Mouse (Mus musculus): ENCODE results near the gene Ccdc61.

Ccdc61 gene

DNA sequence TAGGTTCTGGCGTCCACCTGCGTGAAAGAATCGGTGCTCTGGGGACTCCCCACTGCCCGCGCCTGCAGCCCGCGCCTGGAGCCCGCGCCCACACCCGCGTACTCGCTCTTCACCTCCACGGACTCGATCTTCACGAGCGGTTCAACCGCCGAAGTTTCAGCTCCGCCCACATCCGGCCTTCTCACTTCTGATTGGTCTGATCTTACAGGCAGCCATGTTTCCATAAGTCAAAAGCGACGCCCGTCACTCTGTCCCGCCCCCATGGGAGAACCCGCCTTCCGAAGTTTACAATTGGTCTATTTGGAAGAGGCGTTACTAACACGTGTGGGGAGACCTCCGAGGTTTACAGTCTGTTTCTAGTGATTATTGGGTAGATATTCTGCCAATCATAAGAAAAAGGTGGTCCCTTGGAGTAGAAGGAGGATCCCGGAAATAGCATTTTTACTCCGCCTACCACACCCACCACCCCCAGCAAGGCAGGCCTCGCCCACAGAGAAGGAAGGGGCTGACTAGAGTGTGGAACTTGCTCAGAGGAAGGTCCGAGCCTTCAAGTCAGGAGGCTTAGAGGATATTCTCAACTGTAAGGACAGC, at the start of gene Ccdc61:
Gene Ccdc61, minus strand, starts transcription at position 175 of the 591 bp plus-strand sequence.
- peak; percentile 89 for DNase-seq (ENCODE audit: low spot score)

DNA sequence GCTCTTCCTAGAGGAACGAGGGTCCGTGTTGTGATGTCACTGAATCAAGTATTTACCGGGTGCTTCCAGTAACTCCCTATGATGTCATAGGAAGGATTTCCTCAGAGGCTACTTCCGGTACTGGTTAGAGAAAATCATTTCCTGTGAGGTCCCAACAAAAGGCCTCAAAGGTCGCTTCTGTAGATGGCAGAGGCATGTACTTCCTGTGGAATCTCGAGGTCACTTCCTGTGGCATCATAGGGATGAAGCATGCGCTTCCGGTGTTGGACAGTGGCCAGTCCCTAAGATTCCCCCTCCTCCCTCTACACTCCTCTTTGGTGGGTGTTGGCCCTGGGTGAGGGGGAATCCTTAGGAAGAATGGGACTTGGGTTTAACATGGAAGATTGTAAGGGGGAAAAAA, 49.2 kb upstream of the Ccdc61 start:
- no peak for DNase-seq (ENCODE audit: low spot score)

DNA sequence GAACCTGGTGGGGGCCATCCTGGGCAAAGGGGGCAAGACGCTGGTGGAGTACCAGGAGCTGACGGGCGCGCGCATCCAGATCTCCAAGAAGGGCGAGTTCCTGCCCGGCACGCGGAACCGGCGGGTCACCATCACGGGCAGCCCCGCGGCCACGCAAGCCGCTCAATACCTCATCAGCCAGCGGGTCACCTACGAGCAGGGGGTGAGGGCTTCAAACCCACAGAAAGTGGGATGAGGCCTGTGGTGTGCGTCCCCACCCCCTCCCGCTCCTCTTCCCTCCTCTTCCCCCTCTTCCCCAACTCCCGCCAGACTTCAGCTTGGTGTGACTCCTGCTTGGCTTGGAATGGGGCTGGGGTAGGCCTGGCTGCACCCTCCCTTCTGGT, 48.2 kb upstream of the Ccdc61 start:
- DNase-seq (ENCODE audit: low spot score), result no peak

DNA sequence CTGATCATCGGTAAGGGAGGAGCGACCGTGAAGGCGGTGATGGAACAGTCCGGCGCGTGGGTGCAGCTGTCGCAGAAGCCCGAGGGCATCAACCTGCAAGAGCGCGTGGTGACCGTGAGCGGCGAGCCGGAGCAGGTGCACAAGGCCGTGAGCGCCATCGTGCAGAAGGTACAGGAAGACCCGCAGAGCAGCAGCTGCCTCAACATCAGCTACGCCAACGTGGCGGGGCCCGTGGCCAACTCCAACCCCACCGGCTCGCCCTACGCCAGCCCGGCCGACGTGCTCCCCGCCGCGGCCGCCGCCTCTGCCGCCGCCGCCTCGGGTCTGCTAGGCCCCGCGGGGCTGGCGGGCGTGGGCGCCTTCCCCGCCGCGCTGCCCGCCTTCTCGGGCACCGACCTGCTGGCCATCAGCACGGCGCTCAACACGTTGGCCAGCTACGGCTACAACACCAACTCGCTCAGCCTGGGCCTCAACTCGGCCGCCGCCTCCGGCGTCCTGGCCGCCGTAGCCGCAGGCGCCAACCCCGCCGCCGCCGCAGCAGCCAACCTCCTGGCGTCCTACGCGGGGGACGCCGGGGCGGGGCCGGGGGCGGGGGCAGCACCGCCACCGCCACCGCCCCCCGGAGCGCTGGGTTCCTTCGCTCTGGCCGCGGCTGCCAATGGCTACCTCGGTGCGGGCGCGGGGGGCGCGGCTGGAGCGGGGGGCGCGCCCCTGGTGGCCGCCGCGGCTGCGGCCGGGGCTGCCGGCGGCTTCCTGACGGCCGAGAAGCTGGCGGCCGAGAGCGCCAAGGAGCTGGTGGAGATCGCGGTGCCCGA, 47.6 kb upstream of the Ccdc61 start:
- no peak for DNase-seq (ENCODE audit: low spot score)

DNA sequence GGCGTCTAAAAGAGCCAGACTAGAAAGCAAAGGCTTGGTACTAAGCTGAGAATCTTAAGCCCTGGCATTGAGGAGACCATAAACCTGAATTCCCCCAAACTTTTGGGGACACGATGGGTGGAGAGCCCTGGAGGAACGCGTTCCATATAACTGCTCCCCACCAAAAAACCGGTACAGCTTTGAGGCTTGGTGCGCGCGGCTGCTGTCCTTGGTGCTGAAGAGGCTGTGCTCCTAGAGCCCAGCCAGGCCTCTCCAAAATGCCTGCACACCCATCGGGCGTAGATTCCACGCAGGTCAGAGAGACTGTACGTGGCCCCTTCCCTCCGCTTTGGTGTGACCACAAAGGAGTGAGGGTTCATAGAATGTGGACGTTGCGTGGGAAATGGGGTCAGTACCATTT, 41.2 kb upstream of the Ccdc61 start:
- no peak for DNase-seq (ENCODE audit: low spot score)

DNA sequence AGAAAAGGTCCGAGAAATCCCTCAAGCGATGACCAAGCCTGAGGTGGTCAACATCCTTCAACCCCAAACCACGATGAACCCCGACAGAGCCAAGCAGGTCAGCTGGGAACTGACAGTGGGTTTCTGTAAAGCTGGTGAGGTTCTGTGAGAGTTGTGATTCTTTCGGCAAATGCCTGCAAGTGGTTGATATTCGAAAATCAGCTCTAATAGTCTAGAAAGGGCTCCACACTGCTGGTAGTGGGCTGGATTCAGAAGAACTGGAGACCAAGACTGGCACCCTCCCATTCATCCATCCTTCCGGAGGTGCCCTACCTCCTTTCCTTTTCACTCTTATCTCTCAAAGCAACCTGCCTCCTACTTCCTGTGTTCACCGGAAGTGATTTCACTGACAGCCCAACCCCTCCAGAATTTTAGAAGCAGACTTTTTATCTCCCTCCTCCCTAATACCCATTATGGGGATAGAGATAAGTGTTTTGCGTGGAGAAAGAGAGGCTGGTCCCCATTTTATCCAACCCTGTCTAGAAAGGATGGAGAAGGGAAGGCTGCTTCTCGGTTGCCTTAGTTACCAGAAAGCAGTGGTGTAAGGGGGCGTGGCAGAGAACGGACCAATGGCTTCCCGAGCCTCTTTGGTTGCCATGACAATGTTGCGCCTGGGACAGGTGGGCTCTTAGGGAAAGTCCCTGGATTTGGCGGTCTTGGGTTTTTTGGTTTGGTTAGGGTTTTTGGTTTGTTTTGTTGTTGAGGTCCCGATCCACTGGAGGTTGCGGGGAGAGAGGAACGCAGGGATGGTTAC, 40.5 kb upstream of the Ccdc61 start:
- no peak for DNase-seq (ENCODE audit: low spot score)

DNA sequence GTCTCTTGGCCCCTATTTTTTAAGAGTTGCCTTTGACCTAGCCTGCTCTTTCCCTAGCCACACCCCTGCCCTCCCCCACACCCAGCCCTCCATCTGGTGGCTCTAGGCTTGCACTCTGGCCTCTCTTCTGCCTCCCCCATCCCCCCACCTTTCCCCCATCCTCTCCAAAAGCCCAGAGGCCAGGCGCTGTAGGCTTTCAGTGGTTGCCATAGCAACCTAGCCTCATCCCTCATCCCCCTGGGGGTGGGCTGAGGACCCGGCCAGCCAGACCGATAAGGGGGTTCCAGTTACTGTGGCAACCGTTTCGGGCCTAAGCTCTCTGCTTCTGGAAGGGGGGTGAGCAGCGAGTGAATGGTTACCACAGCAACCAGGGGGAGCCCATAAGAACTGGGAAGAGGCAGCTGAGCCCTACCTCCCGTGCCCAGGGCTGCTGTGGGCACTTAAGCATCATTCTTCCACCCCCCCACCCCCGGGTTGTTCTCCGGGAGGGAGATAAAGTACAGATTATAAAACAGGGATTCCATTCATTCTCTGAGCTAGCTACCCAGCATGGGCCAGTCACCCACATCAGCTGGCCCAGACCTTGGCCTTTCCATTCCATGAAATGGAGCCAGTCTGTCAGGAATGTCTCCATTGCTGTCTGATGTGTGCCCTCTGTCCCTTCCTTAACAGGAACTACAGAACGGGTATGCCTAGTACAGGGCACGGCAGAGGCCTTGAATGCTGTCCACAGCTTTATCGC, 39.7 kb upstream of the Ccdc61 start:
- DNase-seq (ENCODE audit: low spot score), result no peak

DNA sequence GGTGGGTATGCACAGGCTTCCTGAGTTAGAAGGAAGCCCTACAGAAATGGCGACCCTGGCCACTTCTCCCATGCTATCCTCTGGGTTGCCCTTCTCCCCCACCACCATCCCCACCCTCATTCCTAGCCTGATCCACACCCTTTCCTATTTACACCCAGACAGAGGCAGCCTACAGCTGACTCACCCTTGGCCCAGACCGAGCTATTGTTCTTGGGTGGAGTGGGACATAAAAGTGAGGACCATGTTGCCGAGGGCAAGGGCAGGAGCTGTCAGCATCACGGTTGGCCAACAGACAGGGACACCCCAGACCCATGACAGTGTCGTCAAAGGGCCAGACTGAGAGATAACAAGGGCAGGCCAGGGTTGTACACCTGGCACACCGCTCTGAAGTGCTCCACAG, 37.9 kb upstream of the Ccdc61 start:
- DNase-seq (ENCODE audit: low spot score), result no peak

DNA sequence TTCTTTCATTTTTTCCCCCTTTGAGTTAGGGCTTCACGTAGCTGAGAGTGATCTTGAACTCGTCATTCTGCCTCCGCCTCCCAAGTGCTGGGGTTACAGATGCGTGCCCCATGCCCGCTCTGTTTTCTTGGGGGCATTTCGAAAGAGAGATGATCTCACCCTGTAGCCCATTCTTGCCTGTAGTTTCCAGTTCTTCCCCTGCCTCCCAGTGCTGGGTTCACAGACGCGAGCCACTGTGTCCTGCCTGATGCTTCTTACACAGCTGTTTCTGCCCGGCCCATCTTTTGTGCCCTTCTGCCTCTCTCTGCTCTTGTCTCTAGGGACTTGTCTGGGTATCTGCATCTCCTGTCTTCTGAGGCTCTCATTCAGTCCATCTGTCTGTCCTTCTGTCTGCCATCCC, 32.6 kb upstream of the Ccdc61 start:
- no peak for DNase-seq (ENCODE audit: low spot score)

DNA sequence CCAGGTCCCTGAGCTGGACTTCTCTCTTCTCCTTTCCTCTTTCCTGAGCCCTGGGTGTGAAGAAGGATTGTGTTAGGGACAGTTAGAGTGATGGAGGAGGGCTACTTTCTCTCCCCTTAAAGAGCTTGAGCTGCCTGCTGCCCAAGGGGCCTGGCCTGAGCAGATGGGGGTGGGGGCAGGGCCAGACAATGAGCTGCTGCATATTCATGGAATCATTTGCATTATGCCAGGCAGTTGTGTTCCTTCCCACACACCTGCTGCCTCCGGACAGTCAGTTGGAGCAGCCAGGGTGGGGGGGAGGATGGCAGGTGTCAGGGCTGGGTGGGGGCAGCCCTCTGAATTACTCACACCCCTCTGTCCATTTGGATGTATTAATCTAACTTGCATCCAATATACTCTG, 32.2 kb upstream of the Ccdc61 start:
- DNase-seq (ENCODE audit: low spot score), result no peak

DNA sequence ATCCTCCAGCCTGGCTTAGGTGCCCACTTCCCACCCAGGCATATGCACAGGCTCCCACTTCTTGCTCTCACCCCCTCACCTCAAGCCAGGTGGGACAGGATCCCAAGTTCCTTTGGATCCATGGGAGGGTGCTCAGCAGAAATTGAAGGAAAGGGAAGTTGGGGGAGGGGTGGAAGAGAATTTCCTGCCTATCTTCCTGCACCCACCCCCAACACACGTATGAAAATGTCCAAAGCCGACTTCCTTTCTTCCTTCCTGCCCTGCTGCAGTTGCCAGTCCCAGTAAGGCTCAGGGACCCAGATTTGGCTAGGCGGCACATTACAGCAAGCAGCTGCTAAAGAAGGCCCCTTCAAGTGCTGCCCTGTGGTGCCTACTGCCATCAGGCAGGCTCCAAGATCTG, 17.5 kb upstream of the Ccdc61 start:
- no peak for DNase-seq (ENCODE audit: low spot score)

DNA sequence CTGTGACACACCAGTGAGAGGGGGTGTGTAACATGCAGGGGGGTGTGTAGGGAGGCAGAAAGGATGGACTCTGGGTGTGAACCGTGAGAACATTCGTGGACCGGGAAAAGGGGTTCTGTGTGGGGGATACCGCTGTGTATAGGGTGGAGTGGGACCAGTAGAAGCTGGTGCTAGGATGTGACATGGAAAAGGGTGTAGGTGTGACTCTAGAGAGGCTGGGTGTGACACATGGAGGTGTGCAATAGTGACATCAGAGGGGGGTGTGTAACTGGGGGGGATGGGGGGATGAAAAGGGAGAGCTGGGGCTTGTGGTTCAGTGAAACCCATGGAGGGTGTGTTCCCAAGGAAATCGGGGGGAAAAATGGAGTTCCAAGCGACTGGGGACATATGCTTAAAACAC, 16.7 kb upstream of the Ccdc61 start:
- DNase-seq (ENCODE audit: low spot score), result no peak

DNA sequence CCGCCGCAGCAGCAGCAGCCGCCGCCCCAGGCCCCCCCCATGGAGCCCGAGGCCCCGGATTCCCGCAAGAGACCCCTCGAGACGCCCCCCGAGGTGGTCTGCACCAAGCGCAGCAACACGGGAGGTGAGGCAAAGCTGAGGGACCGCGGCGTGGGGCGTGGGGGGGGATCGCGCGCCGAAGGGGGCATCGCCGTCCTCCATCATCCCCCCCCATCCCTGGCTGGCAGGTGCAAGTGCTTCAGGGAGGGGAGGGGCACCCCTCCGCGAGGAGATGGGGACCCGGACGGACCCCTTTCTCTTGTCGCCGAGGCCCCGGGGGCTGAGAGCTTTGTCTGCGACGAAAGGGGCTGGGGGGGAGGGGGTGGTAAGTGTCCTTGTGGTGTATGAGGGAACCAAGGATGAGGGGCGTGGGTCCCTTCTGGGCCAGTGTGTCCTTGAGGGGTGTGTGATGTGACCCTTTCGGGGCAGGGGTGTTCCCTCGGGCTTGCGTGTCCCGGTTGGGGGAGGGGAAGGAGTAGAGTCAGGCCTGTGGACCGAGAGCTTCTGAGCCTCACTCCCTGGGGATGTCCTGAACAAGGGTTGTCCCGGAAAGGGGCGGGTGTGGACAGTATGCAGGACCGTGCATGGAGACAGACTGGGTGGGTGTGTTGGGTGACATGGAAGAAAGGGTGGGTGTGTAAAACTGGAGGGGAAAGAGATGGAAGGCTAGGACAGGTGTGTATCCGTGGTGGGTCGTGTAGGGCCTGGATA, 16.0 kb upstream of the Ccdc61 start:
- no peak for DNase-seq (ENCODE audit: low spot score)

DNA sequence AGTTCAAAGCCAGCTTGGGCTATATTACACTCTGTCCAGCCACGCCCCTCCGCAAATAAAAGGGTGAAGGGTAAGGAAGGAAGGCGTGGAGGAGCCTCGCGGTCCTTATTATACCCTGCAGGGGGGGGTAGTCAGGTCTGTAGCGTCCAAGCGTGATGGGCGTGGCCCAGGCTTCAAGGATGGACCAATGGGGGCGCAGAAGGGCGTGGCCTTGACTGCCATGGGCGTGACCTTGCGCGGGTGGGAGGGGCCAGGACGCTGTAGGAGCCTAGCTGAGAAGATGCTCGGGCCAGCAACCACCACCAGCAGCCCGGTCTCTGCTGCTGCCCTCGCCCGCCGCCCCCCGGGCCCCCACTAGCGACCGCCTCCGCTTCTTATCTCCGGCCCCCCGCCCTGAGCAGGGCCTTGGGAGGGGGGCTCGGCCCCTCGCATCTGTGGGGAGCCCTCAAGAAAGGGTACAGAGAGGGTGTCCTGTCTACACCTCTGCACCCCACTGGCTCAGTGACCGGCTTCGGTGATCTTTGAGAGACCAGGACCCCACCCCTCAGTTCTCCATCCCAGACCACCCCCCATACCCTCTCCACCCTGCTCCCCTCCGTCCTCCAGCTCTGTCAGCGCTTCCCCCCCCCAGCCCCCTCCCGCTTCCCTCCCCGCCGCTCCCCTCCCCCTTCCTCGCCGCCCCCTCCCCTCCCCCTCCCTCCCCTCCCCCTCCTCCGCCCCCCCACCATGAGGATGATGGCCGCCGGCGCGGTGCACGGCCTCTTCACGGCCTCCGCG, 15.1 kb upstream of the Ccdc61 start, which contains the start of gene Nova2:
Gene Nova2, plus strand, starts transcription at position 727 of the 777 bp plus-strand sequence.
- DNase-seq (ENCODE audit: low spot score), result peak; percentile 12

DNA sequence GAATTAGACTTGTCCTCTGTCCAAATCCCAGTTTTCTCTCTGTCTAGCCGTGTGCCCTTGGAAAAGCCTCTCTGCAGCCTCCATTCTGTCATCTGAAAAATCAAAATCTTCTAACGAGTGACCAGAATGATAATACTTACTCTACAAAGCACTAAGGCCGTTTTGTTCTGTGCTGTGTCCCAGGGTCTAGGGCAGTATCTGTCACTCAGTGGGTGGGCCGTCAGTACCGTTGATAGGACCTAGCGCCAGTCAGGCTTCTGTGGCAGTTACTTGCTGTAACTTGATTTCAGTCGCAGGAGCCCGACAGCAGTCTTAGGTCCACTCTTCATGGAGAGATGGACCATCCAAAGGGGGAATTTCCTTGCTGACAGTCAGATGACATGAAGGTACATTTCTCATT, 14.1 kb upstream of the Ccdc61 start:
- DNase-seq (ENCODE audit: low spot score), result no peak

DNA sequence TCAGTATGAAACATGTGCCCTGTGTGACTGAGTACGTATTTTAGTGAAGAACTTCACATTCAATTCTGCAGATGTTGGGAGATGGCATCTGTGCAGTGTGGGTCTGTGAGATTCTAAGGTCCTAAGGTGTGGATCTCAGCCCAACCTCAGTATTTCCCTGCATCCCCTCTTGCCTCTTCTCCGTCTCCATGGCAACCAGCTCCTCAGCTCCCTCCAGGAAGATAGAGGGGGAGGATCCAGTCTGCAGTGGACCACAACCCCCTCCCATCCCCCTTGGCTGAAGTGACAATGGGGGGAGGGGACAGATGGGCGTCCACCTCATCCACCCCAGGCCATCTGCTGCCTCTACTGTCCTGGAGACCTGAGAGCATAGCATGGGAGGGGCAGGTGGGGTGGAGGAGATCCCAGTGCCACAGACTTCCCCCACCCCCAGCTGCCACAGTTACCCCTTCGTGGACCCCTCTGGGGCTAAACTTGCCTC, 13.5 kb upstream of the Ccdc61 start:
- no peak for DNase-seq (ENCODE audit: low spot score)

DNA sequence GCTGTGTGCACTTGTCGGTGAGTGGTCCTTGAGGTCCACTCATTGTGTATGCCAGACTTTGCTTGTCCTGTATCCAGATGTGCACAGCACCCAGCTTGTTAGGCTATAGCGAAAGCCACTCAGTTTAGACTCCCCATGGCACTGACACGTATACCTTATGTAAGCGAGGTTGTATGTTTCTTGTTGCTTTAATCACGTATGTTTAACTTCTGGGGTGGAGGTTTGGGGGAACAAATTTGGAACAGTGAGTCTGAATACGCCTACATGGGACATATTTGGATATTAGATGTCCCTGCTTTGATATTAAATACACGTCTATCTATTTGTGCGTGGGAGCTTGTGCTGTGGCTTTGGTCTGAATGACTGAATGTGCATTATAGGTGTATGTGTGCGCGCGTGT, 13.1 kb upstream of the Ccdc61 start:
- DNase-seq (ENCODE audit: low spot score), result no peak

DNA sequence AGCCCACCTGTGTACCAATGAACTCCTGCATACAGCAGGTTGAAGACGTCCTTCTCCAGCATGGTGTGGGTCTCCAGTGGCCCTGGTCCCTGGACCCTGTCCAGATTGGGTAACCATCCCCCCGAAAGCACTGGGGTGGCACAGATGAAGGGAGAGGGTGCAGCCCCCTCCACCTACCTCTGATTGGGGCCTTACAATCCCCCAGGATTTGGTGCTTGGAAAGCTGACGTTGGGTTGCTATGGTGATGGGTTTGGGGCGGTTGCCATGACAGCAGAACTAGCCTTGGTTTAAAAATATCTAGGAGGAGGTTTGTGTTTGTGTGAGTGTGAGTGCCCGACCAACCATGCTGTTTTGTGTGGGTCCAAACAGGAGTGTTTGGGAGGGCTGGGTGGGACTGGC, 12.6 kb upstream of the Ccdc61 start:
- DNase-seq (ENCODE audit: low spot score), result no peak

DNA sequence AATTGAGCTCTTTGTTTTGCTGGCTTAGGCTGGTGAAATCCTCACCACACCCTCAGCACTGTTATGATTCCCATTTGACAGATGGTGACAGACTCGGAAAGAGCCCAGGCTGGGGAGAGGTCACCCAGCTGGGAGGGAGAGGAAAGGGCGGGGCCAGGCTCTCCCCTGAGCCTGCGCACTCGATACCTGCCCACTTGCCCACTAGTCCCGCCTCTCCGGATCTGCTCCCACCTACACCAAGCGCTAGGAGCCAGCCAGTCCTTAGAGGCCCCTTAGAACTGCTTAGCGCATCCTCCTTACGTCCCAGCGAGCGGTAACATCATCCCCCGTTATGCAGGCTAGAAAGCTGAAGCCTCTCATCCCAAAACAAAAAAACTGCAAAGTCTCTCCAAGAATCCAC, 10.9 kb upstream of the Ccdc61 start:
- no peak for DNase-seq (ENCODE audit: low spot score)

DNA sequence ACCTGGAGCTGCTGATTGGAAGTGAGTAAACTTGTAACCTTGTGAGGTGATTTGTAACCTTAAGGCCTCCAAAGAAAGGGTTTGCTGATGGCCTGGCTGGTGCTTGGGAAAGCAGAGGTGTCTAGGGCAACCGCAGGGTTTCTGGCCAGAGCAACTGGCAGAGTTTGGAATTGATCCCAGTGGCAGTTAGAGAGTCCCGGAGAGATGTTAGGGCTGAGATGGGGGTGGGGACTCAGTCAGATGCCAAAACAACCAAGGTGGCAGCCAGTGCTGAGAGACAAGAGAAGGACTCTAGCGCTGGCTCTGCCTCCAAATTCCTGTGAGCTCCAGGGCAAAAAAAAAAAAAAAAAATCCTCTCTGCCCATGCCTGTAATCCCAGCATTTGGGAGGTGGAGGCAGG, 7.7 kb upstream of the Ccdc61 start:
- DNase-seq (ENCODE audit: low spot score), result no peak

DNA sequence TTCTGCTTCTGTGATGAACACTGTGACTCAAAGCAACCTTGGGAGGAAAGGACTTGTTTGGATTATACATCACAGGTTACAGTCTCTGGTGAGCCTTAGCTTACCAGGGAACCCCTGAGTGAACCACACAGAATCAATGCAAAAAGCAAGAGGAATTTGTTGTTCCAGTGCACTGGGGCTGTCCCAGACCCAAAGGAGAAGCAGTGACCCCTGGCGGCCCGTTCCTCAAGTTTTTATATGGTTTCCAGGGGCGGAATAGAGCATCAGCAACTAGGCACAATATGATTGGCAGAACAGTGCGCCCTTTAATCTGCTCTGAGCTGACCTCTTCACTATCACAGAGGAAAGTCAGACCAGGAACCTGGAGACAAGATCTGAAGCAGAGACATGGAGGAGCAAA, 6.0 kb upstream of the Ccdc61 start:
- DNase-seq (ENCODE audit: low spot score), result no peak
